Mouse (Mus musculus) ES-Bruce4 (cell line): Measurements from ENCODE around the gene Pparg.

Experiments used
- EP300 ChIP-seq: IDR thresholded peaks from 2 replicates; pipeline ENCODE4 v1.6.1; 2011; ENCODE audit warnings: low read depth, low read length; ENCODE audit not compliant: insufficient read depth
- POLR2A ChIP-seq: IDR thresholded peaks from one replicate; pipeline ENCODE4 v1.8.1; 2011; ENCODE audit warnings: low read length; ENCODE audit not compliant: insufficient read depth

DNA sequence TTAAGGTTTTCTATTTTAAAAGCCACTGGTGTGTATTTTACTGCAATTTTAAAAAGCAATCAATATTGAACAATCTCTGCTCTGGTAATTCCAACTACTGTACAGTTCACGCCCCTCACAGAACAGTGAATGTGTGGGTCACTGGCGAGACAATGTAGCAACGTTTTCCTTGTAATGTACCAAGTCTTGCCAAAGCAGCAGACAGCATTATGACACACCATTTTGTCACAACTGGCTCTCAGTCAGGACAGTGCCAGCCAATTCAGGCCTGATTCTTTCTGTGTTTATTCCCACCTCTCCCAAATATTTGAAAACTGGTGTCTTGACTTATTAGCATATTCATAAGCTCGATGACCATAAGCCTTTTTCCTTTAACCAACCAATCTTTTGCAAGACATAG lies 60.9 kb downstream of the Pparg start:
- TF ChIP-seq EP300 (no peak), POLR2A (no peak)
